Mouse (Mus musculus) forebrain, embryonic 11.5 days (tissue): Measurements from ENCODE around the gene Vmn1r211. TPM values are rescaled to one million over a fixed set of nuclear protein-coding genes. Genes with fewer than 3 reads are reported as not detected.
"Not testable (repeated sequence)": the region's sequence is repeated elsewhere in the genome, so short reads cannot be mapped to it uniquely, and the experiment has no call there.

Experiments
- ATAC-seq: fragments of 200-750 bp; cut with Nextera tagmentation; replicated peaks from 2 replicates; pipeline ENCODE4 v1.8.0; 2017; ENCODE audit warnings: moderate TSS enrichment; ENCODE audit not compliant: low FRiP score
- DNase-seq: peaks from one replicate; pipeline ENCODE4 v3.0.0-alpha.2; 2017; ENCODE audit warnings: low spot score
- H3K27ac ChIP-seq: fragments of 300-500 bp; sonication (generic); 2 replicates; pipeline ENCODE4 v1.5.1; 2014; ENCODE audit warnings: low read depth, low read length
- H3K27me3 ChIP-seq: fragments of 300-500 bp; sonication (generic); 2 replicates; pipeline ENCODE4 v1.6.1; 2014; ENCODE audit warnings: mild to moderate bottlenecking, low read length, mixed read lengths; ENCODE audit not compliant: control insufficient read depth, insufficient read depth
- H3K36me3 ChIP-seq: fragments of 300-500 bp; sonication (generic); 2 replicates; pipeline ENCODE4 v1.6.1; 2014; ENCODE audit warnings: mild to moderate bottlenecking, low read length, moderate library complexity, mixed read lengths; ENCODE audit not compliant: control insufficient read depth, insufficient read depth
- H3K4me1 ChIP-seq: fragments of 300-500 bp; sonication (generic); replicated peaks from 2 replicates; pipeline ENCODE4 v1.6.1; 2014; ENCODE audit warnings: low read length, mixed read lengths; ENCODE audit not compliant: control insufficient read depth, insufficient read depth
- H3K4me2 ChIP-seq: fragments of 300-500 bp; sonication (generic); 2 replicates; pipeline ENCODE4 v1.6.1; 2014; ENCODE audit warnings: low read depth, mild to moderate bottlenecking, low read length, moderate library complexity, mixed read lengths; ENCODE audit not compliant: severe bottlenecking
- H3K4me3 ChIP-seq: fragments of 300-500 bp; sonication (generic); 2 replicates; pipeline ENCODE4 v1.5.1; 2014; ENCODE audit warnings: low read depth, low read length
- H3K9ac ChIP-seq: fragments of 300-500 bp; sonication (generic); 2 replicates; pipeline ENCODE4 v1.6.1; 2014; ENCODE audit warnings: low read length
- H3K9me3 ChIP-seq: fragments of 300-500 bp; sonication (generic); 2 replicates; pipeline ENCODE4 v1.6.1; 2016; ENCODE audit warnings: low read length, mixed read lengths; ENCODE audit not compliant: control insufficient read depth
- polyA plus RNA-seq: library from polyadenylated mRNA; unstranded; fragments of >200 nt; fragmentation: Nextera tagmentation; extraction: Ambion mirVana; gene quantifications from 2 replicates; pipeline ENCODE4 v1.2.1, GENCODE M21; 2014

Vmn1r211 gene
- polyA plus RNA-seq, 1 experiment from 2014 or later = not detected

- H3K4me2 ChIP-seq, DNase-seq, H3K27me3 ChIP-seq, ATAC-seq, H3K4me3 ChIP-seq, H3K4me1 ChIP-seq, H3K27ac ChIP-seq, H3K9me3 ChIP-seq, H3K9ac ChIP-seq, H3K36me3 ChIP-seq: not testable (repeated sequence)
Observed at GRCm38 (mm10) chr13:22809582-22809981, 47.8 kb downstream of the Vmn1r211 start, which contains the start of gene Vmn1r209. TSS of gene Vmn1r209 (minus strand) at chr13:22809682.

Other genes with a start within 250 kb of the Vmn1r211 start
- gene Vmn1r206, start 233.3 kb downstream of the Vmn1r211 start, polyA plus RNA-seq = not detected in 2 replicates
- gene Vmn1r207-ps, start 127.9 kb downstream of the Vmn1r211 start, polyA plus RNA-seq = not detected in 2 replicates
- gene Vmn1r208, start 80.2 kb downstream of the Vmn1r211 start, polyA plus RNA-seq = not detected in 2 replicates
- gene Vmn1r209, start 47.9 kb downstream of the Vmn1r211 start, polyA plus RNA-seq = not detected in 2 replicates
- gene Vmn1r210, start 26.2 kb downstream of the Vmn1r211 start, polyA plus RNA-seq = not detected in 2 replicates
- gene Vmn1r212, start 26.6 kb upstream of the Vmn1r211 start, polyA plus RNA-seq = not detected in 2 replicates
- gene Vmn1r213, start 150.1 kb upstream of the Vmn1r211 start, polyA plus RNA-seq = not detected in 2 replicates
- gene Vmn1r214, start 172.9 kb upstream of the Vmn1r211 start, polyA plus RNA-seq = not detected in 2 replicates
- gene Vmn1r215, start 210.5 kb upstream of the Vmn1r211 start, polyA plus RNA-seq = not detected in 2 replicates